Mouse (Mus musculus) kidney, embryonic 16.5 days (tissue): ENCODE measurements at regions not wholly inside any gene's neighbourhood (a gene's known extent, or its start where the extent isn't known, plus 50 kb on each side); places are given as distances from the start of the nearest gene placed in this dataset.
"Not testable (repeated sequence)": the region's sequence is repeated elsewhere in the genome, so short reads cannot be mapped to it uniquely, and the experiment has no call there.

Experiments used
- ATAC-seq: fragments of 200-750 bp; cut with Nextera tagmentation; 2 replicates; pipeline ENCODE4 v1.8.0; 2017; ENCODE audit warnings: moderate TSS enrichment; ENCODE audit not compliant: low FRiP score, low TSS enrichment
- H3K27ac ChIP-seq: fragments of 300-500 bp; sonication (generic); 2 replicates; pipeline ENCODE4 v1.5.1; 2014; ENCODE audit warnings: low read length
- H3K27me3 ChIP-seq: fragments of 300-500 bp; sonication (generic); 2 replicates; pipeline ENCODE4 v1.6.1; 2014; ENCODE audit warnings: low read length, control low read depth, mixed read lengths; ENCODE audit not compliant: insufficient read depth
- H3K36me3 ChIP-seq: fragments of 300-500 bp; sonication (generic); 2 replicates; pipeline ENCODE4 v1.6.1; 2014; ENCODE audit warnings: low read length, control low read depth, mixed read lengths; ENCODE audit not compliant: insufficient read depth
- H3K4me1 ChIP-seq: fragments of 300-500 bp; sonication (generic); 2 replicates; pipeline ENCODE4 v1.6.1; 2014; ENCODE audit warnings: low read length, control low read depth, mixed read lengths; ENCODE audit not compliant: insufficient read depth
- H3K4me2 ChIP-seq: fragments of 300-500 bp; sonication (generic); replicated peaks from 2 replicates; pipeline ENCODE4 v1.6.1; 2014; ENCODE audit warnings: low read depth, low read length
- H3K4me3 ChIP-seq: fragments of 300-500 bp; sonication (generic); 2 replicates; pipeline ENCODE4 v1.5.1; 2014; ENCODE audit warnings: mild to moderate bottlenecking, low read length
- H3K9ac ChIP-seq: fragments of 300-500 bp; sonication (generic); replicated peaks from 2 replicates; pipeline ENCODE4 v1.6.1; 2014; ENCODE audit warnings: low read length
- H3K9me3 ChIP-seq: fragments of 300-500 bp; sonication (generic); 2 replicates; pipeline ENCODE4 v1.6.1; 2016; ENCODE audit warnings: low read length, control low read depth
- WGBS: fragments of 180-500 bp; shearing (Covaris S2); extraction: QIAGEN DNeasy Blood & Tissue Kit; methylation state at CpG from one replicate; pipeline ENCODE4 v1.1.7; 2014; 5-methylcytosine and 5-hydroxymethylcytosine counted together

DNA sequence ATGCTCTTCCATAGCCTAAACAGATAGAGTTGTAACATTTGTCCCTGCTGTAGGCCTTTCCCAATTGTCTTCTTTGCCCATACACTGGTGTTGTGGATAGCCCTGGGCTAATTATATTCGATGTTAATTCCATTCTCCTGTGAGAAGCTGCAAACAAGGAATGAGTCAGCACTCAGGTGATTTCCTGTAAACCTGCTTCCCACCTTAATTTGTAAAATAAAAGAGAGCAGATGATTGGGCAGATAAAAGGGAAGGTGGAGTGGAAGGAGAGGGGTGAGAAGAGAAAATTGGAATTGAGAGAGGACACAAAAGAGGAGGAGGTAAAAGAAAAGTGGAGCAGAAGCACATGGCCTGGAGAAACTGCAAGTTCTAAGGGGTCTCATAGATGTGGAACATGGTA is 102.8 kb downstream of the Gc start:
- not testable (repeated sequence) for H3K9ac ChIP-seq, H3K27me3 ChIP-seq, H3K36me3 ChIP-seq, H3K27ac ChIP-seq, H3K4me2 ChIP-seq, H3K9me3 ChIP-seq, H3K4me1 ChIP-seq, ATAC-seq, H3K4me3 ChIP-seq
- 69% methylated on average over 1 of the region's 1 CpGs for WGBS

DNA sequence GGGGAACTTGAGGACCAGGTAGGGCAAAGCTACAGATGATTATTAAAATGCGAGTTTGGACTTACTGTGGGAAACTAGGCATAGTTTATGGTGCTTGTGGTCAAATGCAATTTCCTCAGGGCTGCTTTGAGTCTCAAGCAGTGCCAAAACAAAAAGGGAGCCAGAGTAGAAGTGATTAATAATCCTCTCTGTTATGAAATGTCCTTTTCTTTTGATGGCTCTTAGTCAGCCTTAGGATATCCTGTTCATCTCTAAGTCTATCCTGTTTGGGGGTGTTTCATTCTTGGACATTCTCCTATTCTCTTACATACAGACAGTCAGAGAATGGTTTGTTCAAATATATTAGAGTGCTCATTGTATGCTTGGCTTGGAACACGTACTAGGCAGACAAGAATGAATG is 109.9 kb downstream of the Gc start:
- no peak overlapping the region for H3K4me2 ChIP-seq
- H3K27ac ChIP-seq, result no peak overlapping the region
- H3K27me3 ChIP-seq, result no peaks in the 10 kb centered on the region
- no peak for ATAC-seq
- no peaks in the 10 kb centered on the region for H3K4me1 ChIP-seq
- peaks cover 3% of the 10 kb centered on the region; the same call in 1 of the 2 replicates for H3K9me3 ChIP-seq
- H3K36me3 ChIP-seq, result no peaks in the 10 kb centered on the region
- H3K4me3 ChIP-seq, result no peak overlapping the region
- WGBS, result 78% methylated on average over 2 of the region's 2 CpGs
- no peak overlapping the region for H3K9ac ChIP-seq

DNA sequence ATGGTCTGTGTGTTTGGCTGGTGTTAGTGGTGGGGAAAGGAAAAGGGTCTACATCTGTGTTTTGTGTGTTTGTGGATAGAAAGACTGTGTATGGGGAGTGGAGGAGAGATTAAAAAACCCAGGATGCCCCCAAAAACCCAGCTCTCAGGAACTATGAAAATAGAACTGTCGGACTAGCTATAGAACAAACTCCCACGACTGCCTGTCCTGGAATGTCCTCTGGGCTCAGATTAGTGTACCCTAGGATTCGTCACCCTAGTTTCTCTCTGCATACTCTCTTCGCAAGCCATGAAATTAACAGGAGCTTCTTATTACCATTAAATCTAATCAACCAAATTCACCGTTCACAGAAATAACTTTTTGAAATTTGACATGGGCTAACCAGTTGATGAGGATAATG is 117.2 kb downstream of the Gc start:
- H3K27me3 ChIP-seq, result no peaks in the 10 kb centered on the region
- ATAC-seq, result no peak
- H3K36me3 ChIP-seq, result no peaks in the 10 kb centered on the region
- H3K4me3 ChIP-seq, result no peak overlapping the region
- H3K4me2 ChIP-seq, result no peak overlapping the region
- no peaks in the 10 kb centered on the region for H3K9me3 ChIP-seq
- H3K9ac ChIP-seq, result no peak overlapping the region
- no peak overlapping the region for H3K27ac ChIP-seq
- 75% methylated on average over 5 of the region's 5 CpGs for WGBS
- H3K4me1 ChIP-seq, result no peaks in the 10 kb centered on the region

DNA sequence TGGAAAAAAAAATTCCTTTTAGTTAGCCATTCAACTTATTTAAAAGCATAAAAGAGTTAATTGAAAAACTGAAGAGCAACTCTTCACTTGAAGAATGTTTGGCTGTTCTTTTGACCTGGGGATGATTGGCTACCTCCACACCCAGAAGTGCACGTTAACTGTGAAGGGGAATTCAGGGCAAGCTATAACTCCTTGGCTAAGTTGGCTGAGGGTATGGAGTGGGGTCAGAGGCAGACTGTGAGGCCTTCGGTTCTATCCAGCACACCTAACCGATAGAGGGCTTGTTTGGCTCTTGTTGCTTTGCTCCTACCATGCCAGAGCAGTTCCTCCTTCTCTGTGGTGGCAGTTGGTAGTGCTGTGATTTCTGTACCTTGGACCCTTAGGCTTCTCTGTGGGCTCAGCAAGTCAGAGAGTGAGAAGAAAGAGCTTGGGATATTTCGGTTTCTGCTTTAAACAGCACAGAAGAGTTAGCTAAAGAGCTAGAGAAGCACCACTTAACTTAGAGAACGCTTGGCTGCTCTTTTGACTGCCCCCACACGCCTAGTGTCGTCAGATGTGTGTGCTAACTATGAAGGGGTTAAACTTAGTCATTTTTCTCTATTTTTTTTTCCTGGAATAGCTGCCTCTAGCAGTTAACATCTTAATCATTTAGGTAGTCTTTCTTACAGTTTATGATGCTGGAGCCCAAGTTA is 119.6 kb downstream of the Gc start:
- H3K4me2 ChIP-seq, result no peak overlapping the region
- ATAC-seq, result 0 out of 2 replicates have a peak, but pooled peaks have one; percentile 39
- H3K9ac ChIP-seq, result no peak overlapping the region
- no peaks in the 10 kb centered on the region for H3K36me3 ChIP-seq
- H3K4me1 ChIP-seq, result no peaks in the 10 kb centered on the region
- no peaks in the 10 kb centered on the region for H3K27me3 ChIP-seq
- no peak overlapping the region for H3K4me3 ChIP-seq
- WGBS, result 54% methylated on average over 7 of the region's 7 CpGs
- no peaks in the 10 kb centered on the region for H3K9me3 ChIP-seq
- no peak overlapping the region for H3K27ac ChIP-seq
